Mouse (Mus musculus) limb, embryonic 14.5 days (tissue): Measurements from ENCODE around the gene Cdh3. TPM values are rescaled to one million over a fixed set of nuclear protein-coding genes. Genes with fewer than 3 reads are reported as not detected.
A peak's percentile ranks its signal among the peaks of the same experiment; 100 is the strongest.

Source experiments
- ATAC-seq: fragments of 200-750 bp; cut with Nextera tagmentation; 2 replicates; pipeline ENCODE4 v1.8.0; 2017; ENCODE audit warnings: low read depth, moderate number of reproducible peaks, moderate TSS enrichment; ENCODE audit not compliant: low FRiP score
- DNase-seq: peaks from one replicate; pipeline ENCODE4 v3.0.0-alpha.2; 2015; ENCODE audit warnings: low spot score
- H3K27ac ChIP-seq: fragments of 300-500 bp; sonication (generic); replicated peaks from 2 replicates; pipeline ENCODE4 v1.5.1; 2014; ENCODE audit warnings: low read depth, mild to moderate bottlenecking, low read length, moderate library complexity, mixed read lengths
- H3K27me3 ChIP-seq: fragments of 300-500 bp; sonication (generic); 2 replicates; pipeline ENCODE4 v1.6.1; 2014; ENCODE audit warnings: low read length, mixed read lengths; ENCODE audit not compliant: control insufficient read depth, insufficient read depth
- H3K36me3 ChIP-seq: fragments of 300-500 bp; sonication (generic); 2 replicates; pipeline ENCODE4 v1.6.1; 2014; ENCODE audit warnings: mild to moderate bottlenecking, low read length, moderate library complexity, mixed read lengths; ENCODE audit not compliant: control insufficient read depth, insufficient read depth
- H3K4me1 ChIP-seq: fragments of 300-500 bp; sonication (generic); 2 replicates; pipeline ENCODE4 v1.6.1; 2014; ENCODE audit warnings: antibody characterized with exemption, low read length, mixed read lengths; ENCODE audit not compliant: control insufficient read depth, insufficient read depth
- H3K4me2 ChIP-seq: fragments of 300-500 bp; sonication (generic); replicated peaks from 2 replicates; pipeline ENCODE4 v1.6.1; 2014; ENCODE audit warnings: low read depth, mild to moderate bottlenecking, low read length, moderate library complexity; ENCODE audit not compliant: severe bottlenecking
- H3K4me3 ChIP-seq: fragments of 300-500 bp; sonication (generic); replicated peaks from 2 replicates; pipeline ENCODE4 v1.5.1; 2014; ENCODE audit warnings: low read length
- H3K9ac ChIP-seq: fragments of 300-500 bp; sonication (generic); 2 replicates; pipeline ENCODE4 v1.6.1; 2014; ENCODE audit warnings: mild to moderate bottlenecking, low read depth, low read length, moderate library complexity; ENCODE audit not compliant: severe bottlenecking
- H3K9me3 ChIP-seq: fragments of 300-500 bp; sonication (generic); 2 replicates; pipeline ENCODE4 v1.6.1; 2016; ENCODE audit warnings: low read length; ENCODE audit not compliant: control insufficient read depth
- POLR2A ChIP-seq: fragments of 200-500 bp; IDR thresholded peaks from 2 replicates; pipeline ENCODE4 v1.8.0; 2012; ENCODE audit warnings: inconsistent platforms, mild to moderate bottlenecking, moderate library complexity, borderline replicate concordance; ENCODE audit not compliant: insufficient read depth, insufficient read length; ENCODE audit errors: extremely low read depth
- WGBS: fragments of 180-500 bp; shearing (Covaris S2); extraction: QIAGEN DNeasy Blood & Tissue Kit; methylation state at CpG from one replicate; pipeline ENCODE4 v1.1.7; 2014; 5-methylcytosine and 5-hydroxymethylcytosine counted together
- polyA plus RNA-seq, 2 experiments: library from polyadenylated mRNA; depleted of rRNA in 1 of 2; stranded (reverse) in 1 of 2; unstranded in 1 of 2; fragments of >200 nt; fragmentation: Nextera tagmentation in 1 of 2; extraction: Ambion mirVana in 1 of 2; gene quantifications; 2 replicates each; pipeline versions ENCODE4 v1.2.1 to v1.2.3; 2012 to 2014

Cdh3 gene
- polyA plus RNA-seq, 2 experiments, result 23.0 to 49.5 TPM

- Histone ChIP-seq H3K27ac (no peak overlapping the region), H3K9me3 (no peaks in the 10 kb centered on the region), H3K9ac (no peak overlapping the region), H3K27me3 (no peaks in the 10 kb centered on the region), H3K36me3 (0 out of 2 replicates have a peak, but pooled peaks cover 3% of the 10 kb centered on the region), H3K4me3 (no peak overlapping the region), H3K4me2 (no peak overlapping the region), H3K4me1 (peaks cover 42% of the 10 kb centered on the region)
- DNase-seq, result no peak
- WGBS, result 35% methylated on average over 1 of the region's 1 CpGs
- no peak for ATAC-seq
- TF ChIP-seq POLR2A, result no peak
These were observed 5.3 kb downstream of the Cdh3 start for GRCm38 (mm10) chr8:106515946-106516479.

DNA sequence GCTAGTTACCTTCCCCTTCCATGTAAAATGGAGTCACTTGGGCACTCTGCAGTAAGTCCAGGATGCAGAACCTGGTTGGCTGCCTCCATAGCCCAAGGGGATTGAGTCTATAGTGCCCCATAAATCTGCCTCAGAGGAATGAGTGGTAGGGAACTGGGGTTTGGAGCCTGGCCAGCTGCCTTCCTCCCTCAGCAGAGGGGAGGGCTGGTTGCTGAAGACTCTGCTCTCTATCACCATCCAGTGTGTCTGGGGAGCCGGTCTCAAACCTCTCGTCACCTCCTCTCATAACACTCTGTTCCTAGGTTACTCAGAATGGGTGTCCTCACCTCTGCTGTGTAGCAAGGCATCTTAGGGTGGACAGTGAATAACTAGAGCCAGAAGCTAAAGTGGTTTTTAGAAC lies 5.9 kb downstream of the Cdh3 start:
- Histone ChIP-seq H3K27ac (no peak overlapping the region), H3K36me3 (0 out of 2 replicates have a peak, but pooled peaks cover 3% of the 10 kb centered on the region), H3K27me3 (no peaks in the 10 kb centered on the region), H3K4me1 (peaks cover 46% of the 10 kb centered on the region), H3K9me3 (no peaks in the 10 kb centered on the region), H3K4me2 (no peak overlapping the region), H3K9ac (no peak overlapping the region), H3K4me3 (no peak overlapping the region)
- TF ChIP-seq POLR2A, result no peak
- DNase-seq (peak; percentile 57), ATAC-seq (no peak)
- 22% methylated on average over 2 of the region's 2 CpGs for WGBS

DNA sequence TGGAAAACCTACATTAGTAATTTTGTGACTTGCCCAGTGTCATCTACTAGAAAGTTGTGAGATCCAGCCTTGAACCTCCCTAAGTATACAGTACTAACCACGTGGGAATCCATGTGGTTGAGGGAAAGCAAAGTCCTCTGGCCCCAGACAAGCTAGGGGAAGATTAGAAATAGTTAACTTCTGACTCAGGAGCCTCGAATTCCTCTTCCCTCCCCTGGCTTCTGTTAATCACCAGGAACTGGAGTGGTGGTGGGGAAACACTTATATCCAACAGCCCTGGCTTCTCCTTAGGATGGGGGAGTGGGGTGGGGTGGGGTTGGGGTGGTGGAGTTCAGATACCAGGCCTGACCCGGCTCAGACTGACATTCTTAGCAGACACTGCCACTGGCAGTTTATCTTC lies 8.1 kb downstream of the Cdh3 start:
- H3K4me1 ChIP-seq, result peaks cover 48% of the 10 kb centered on the region
- no peaks in the 10 kb centered on the region for H3K9me3 ChIP-seq
- DNase-seq (no peak), ATAC-seq (no peak)
- H3K9ac ChIP-seq, result no peak overlapping the region
- no peak overlapping the region for H3K4me2 ChIP-seq
- H3K4me3 ChIP-seq, result no peak overlapping the region
- H3K36me3 ChIP-seq, result 0 out of 2 replicates have a peak, but pooled peaks cover 3% of the 10 kb centered on the region
- WGBS, result 2% methylated on average over 3 of the region's 3 CpGs
- no peak overlapping the region for H3K27ac ChIP-seq
- H3K27me3 ChIP-seq, result no peaks in the 10 kb centered on the region
- no peak for TF ChIP-seq POLR2A

- no peak for ATAC-seq
- 76% methylated on average over 7 of the region's 7 CpGs for WGBS
- H3K4me2 ChIP-seq, result no peak overlapping the region
- H3K4me1 ChIP-seq, result peaks cover 41% of the 10 kb centered on the region
- H3K27me3 ChIP-seq, result no peaks in the 10 kb centered on the region
- 0 out of 2 replicates have a peak overlapping the region, but pooled peaks have one; percentile 61 for H3K27ac ChIP-seq
- H3K9me3 ChIP-seq, result no peaks in the 10 kb centered on the region
- H3K36me3 ChIP-seq, result peaks cover 3% of the 10 kb centered on the region; the same call in 1 of the 2 replicates
- H3K9ac ChIP-seq, result no peak overlapping the region
- H3K4me3 ChIP-seq, result no peak overlapping the region
- no peak for DNase-seq
- no peak for TF ChIP-seq POLR2A
These were observed 9.9 kb downstream of the Cdh3 start for GRCm38 (mm10) chr8:106520578-106520977.

- WGBS, result 19% methylated on average over 9 of the region's 9 CpGs
- Histone ChIP-seq H3K36me3 (peaks cover 3% of the 10 kb centered on the region; the same call in 1 of the 2 replicates), H3K9ac (no peak overlapping the region), H3K4me3 (no peak overlapping the region), H3K27me3 (no peaks in the 10 kb centered on the region), H3K9me3 (no peaks in the 10 kb centered on the region), H3K27ac (peak overlapping the region; percentile 61), H3K4me2 (no peak overlapping the region), H3K4me1 (peaks cover 33% of the 10 kb centered on the region)
- peak; percentile 81 for DNase-seq
- no peak for TF ChIP-seq POLR2A
- ATAC-seq, result peak; percentile 32
These were observed 11.2 kb downstream of the Cdh3 start for GRCm38 (mm10) chr8:106521845-106522244.

- Histone ChIP-seq H3K27me3 (no peaks in the 10 kb centered on the region), H3K4me1 (peaks cover 8% of the 10 kb centered on the region; the same call in 1 of the 2 replicates), H3K27ac (no peak overlapping the region), H3K9ac (no peak overlapping the region), H3K9me3 (no peaks in the 10 kb centered on the region), H3K4me2 (no peak overlapping the region), H3K4me3 (no peak overlapping the region), H3K36me3 (peaks cover 16% of the 10 kb centered on the region)
- ATAC-seq, result no peak
- WGBS, result 43% methylated on average over 6 of the region's 6 CpGs
- DNase-seq, result no peak
- no peak for TF ChIP-seq POLR2A
These were observed 16.0 kb downstream of the Cdh3 start for GRCm38 (mm10) chr8:106526725-106527124.
